Mouse (Mus musculus): ENCODE data around the gene Fignl2.

DNA sequence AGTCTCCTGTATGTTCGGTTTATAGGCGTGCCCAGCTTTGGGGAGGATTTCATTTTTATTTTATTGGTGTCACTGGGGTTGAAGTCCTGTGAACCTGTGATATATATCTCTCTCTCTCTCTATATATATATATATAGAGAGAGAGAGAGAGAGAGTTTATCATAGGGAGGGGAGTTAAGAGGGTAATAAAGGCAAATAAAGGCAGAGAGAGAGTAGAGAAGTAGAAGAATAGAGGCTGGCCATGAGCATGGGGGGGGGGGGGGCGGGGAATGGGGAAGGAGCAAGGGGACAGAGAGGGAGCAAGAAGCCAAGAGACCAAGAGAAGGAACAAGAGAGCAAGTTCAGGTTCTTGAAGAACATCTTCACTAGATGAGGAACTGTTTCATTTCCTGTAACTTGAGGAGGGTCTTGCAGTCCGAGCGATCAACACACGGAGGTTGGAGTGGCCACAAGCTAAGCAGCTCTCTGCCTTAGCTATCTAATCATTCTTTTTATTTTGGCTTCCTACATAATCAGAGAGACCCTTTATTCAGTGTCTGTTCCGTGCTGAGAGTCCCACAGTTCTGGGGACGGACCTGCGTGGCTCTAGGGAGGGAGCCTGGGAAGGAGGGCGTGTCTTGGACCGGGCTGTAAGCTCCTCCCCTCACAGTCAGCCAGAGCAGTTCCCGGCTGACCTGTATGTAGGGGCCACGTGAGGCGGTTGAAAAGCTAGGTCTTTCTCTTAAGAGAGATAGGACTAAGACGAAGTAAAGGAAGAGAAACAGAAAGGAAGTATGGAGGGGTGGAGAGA is 71.9 kb downstream of the Fignl2 start:
- TF ChIP-seq POLR2A (IDR thresholded peaks at IDR 0.05; ENCODE audit: control insufficient read depth, extremely low read depth, insufficient read depth, low read length, poor library complexity) (no peak), CTCF (IDR thresholded peaks at IDR 0.05; ENCODE audit: borderline replicate concordance, control insufficient read depth, extremely low read depth, insufficient read depth, low read length, poor library complexity) (no peak)
